Mouse (Mus musculus) neural tube, embryonic 12.5 days (tissue): ENCODE data around the gene Parvb. TPM values are rescaled to one million over a fixed set of nuclear protein-coding genes. Genes with fewer than 3 reads are reported as not detected.

Experiments
- ATAC-seq: fragments of 200-750 bp; cut with Nextera tagmentation; 2 replicates; pipeline ENCODE4 v1.8.0; 2017; ENCODE audit warnings: low read depth, mild to moderate bottlenecking, moderate TSS enrichment, moderate library complexity; ENCODE audit not compliant: low FRiP score
- H3K27ac ChIP-seq: fragments of 300-500 bp; sonication (generic); 2 replicates; pipeline ENCODE4 v1.5.1; 2016
- H3K27me3 ChIP-seq: fragments of 300-500 bp; sonication (generic); replicated peaks from 2 replicates; pipeline ENCODE4 v1.6.1; 2016; ENCODE audit warnings: mild to moderate bottlenecking
- H3K36me3 ChIP-seq: fragments of 300-500 bp; sonication (generic); 2 replicates; pipeline ENCODE4 v1.6.1; 2016; ENCODE audit warnings: mild to moderate bottlenecking
- H3K4me1 ChIP-seq: fragments of 300-500 bp; sonication (generic); 2 replicates; pipeline ENCODE4 v1.6.1; 2016
- H3K4me2 ChIP-seq: fragments of 300-500 bp; sonication (generic); replicated peaks from 2 replicates; pipeline ENCODE4 v1.6.1; 2016; ENCODE audit warnings: mild to moderate bottlenecking
- H3K4me3 ChIP-seq: fragments of 300-500 bp; sonication (generic); 2 replicates; pipeline ENCODE4 v1.5.1; 2016
- H3K9ac ChIP-seq: fragments of 300-500 bp; sonication (generic); 2 replicates; pipeline ENCODE4 v1.6.1; 2016; ENCODE audit warnings: mild to moderate bottlenecking
- H3K9me3 ChIP-seq: fragments of 300-500 bp; sonication (generic); 2 replicates; pipeline ENCODE4 v1.6.1; 2016; ENCODE audit warnings: mild to moderate bottlenecking
- WGBS: fragments of 180-500 bp; shearing (Covaris S2); methylation state at CpG from one replicate; pipeline ENCODE4 v1.1.7; 2016; 5-methylcytosine and 5-hydroxymethylcytosine counted together
- polyA plus RNA-seq: library from polyadenylated mRNA; unstranded; fragments of >200 nt; fragmentation: Nextera tagmentation; extraction: Ambion mirVana; gene quantifications from 2 replicates; pipeline ENCODE4 v1.2.1, GENCODE M21; 2016

Parvb gene
- polyA plus RNA-seq, 1 experiment from 2014 or later, result 6.4 TPM

- Histone ChIP-seq H3K4me3 (no peak overlapping the region), H3K9ac (no peak overlapping the region), H3K27me3 (no peaks in the 10 kb centered on the region), H3K27ac (no peak overlapping the region), H3K36me3 (no peaks in the 10 kb centered on the region), H3K4me1 (peaks cover 46% of the 10 kb centered on the region), H3K9me3 (no peaks in the 10 kb centered on the region), H3K4me2 (no peak overlapping the region)
- WGBS, result 29% methylated on average over 6 of the region's 6 CpGs
- no peak for ATAC-seq
These were observed 8.4 kb upstream of the Parvb start for GRCm38 (mm10) chr15:84223423-84223822.

- Histone ChIP-seq H3K4me1 (peaks cover 34% of the 10 kb centered on the region), H3K27me3 (0 out of 2 replicates have a peak, but pooled peaks cover 3% of the 10 kb centered on the region), H3K27ac (no peak overlapping the region), H3K4me2 (0 out of 2 replicates have a peak overlapping the region, but pooled peaks have one; percentile 2), H3K36me3 (no peaks in the 10 kb centered on the region), H3K9me3 (no peaks in the 10 kb centered on the region), H3K9ac (no peak overlapping the region), H3K4me3 (no peak overlapping the region)
- WGBS, result 47% methylated on average over 10 of the region's 10 CpGs
- no peak for ATAC-seq
These were observed 7.1 kb upstream of the Parvb start for GRCm38 (mm10) chr15:84224779-84225178.

DNA sequence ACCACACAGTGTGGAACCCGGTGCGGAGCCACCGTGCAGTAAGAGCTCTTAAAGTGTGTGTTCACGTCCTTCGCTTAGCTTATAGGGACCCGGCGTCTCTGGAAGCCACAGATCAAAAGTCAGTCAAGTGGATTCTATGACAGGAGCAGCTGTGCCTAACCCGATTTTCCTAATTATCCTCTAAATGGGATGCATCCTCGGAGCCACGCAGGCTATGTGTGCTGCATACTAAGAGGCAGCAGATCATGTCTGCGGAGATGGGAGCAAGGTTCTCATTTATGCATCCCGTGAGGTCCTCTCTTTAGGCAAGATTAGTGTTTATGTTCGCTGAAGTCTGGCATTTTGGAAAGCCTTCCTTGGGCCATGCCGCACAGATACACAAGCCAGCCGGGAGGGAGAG, 4.9 kb upstream of the Parvb start:
- H3K4me1 ChIP-seq, result peaks cover 47% of the 10 kb centered on the region
- H3K36me3 ChIP-seq, result no peaks in the 10 kb centered on the region
- 0 out of 2 replicates have a peak, but pooled peaks cover 4% of the 10 kb centered on the region for H3K27me3 ChIP-seq
- H3K9ac ChIP-seq, result no peak overlapping the region
- H3K4me3 ChIP-seq, result no peak overlapping the region
- peak overlapping the region; percentile 19 for H3K4me2 ChIP-seq
- no peaks in the 10 kb centered on the region for H3K9me3 ChIP-seq
- H3K27ac ChIP-seq, result peak overlapping the region; percentile 18; the same call in 1 of the 2 replicates
- 41% methylated on average over 15 of the region's 15 CpGs for WGBS
- peak; percentile 36 for ATAC-seq

DNA sequence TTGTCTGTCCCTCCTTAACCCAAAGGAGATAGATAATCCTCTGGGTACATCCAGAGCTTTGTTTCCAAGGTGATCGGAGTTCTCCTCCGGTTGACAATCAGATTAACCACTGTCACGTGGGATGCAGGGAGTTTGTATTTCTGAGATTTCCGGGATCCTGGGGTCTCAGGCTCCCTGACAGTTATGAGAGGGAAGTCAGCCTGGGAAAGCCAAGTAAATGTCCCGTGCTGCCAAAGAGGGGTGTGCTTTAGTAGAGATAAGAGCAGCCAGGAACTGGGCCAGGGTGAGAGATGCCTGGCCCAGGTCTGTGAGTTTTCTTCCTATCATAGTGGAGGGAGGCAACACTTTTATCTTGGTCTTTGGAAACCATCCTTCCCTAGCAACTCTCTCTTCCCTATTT, 1.2 kb upstream of the Parvb start:
- 22% methylated on average over 5 of the region's 5 CpGs for WGBS
- H3K27me3 ChIP-seq, result 0 out of 2 replicates have a peak, but pooled peaks cover 4% of the 10 kb centered on the region
- no peak overlapping the region for H3K4me3 ChIP-seq
- H3K4me1 ChIP-seq, result peaks cover 42% of the 10 kb centered on the region
- no peak overlapping the region for H3K9ac ChIP-seq
- H3K4me2 ChIP-seq, result peak overlapping the region; percentile 90
- ATAC-seq, result no peak
- H3K9me3 ChIP-seq, result no peaks in the 10 kb centered on the region
- H3K36me3 ChIP-seq, result no peaks in the 10 kb centered on the region
- no peak overlapping the region for H3K27ac ChIP-seq

DNA sequence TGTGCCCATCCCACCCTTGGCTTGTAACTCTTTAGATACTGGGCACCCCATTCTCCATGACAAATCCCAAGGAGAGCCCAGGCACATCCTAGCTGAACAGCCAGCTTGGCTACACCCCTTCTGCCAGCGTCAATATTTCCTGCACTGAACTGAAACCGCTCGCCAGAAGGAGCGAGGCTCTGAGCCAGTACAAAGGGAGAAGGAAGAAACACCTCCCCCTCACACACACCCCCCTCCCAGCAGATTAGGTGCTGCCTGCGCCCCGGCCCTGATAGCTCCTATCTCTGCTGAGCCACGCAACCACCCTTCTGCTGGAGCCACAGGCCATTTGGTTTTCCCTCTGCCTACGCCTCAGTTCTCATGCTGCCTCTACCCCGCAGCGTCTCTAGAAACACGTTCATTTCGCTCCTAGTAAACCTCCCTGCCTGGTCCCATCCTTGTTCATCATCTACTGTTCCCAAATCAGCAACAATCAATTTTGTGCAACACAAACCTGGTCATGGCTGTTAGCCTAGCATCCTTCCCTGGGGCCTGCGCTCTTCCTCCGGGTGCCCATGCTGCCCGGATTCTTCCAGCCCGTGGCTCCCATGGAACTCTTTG, 630 bp upstream of the Parvb start:
- 0 out of 2 replicates have a peak, but pooled peaks have one; percentile 6 for ATAC-seq
- peaks cover 38% of the 10 kb centered on the region for H3K4me1 ChIP-seq
- 0 out of 2 replicates have a peak, but pooled peaks cover 4% of the 10 kb centered on the region for H3K27me3 ChIP-seq
- H3K9ac ChIP-seq, result peak overlapping the region; percentile 62
- 2% methylated on average over 16 of the region's 16 CpGs for WGBS
- no peaks in the 10 kb centered on the region for H3K36me3 ChIP-seq
- H3K4me3 ChIP-seq, result peak overlapping the region; percentile 45
- 0 out of 2 replicates have a peak overlapping the region, but pooled peaks have one; percentile 37 for H3K27ac ChIP-seq
- H3K4me2 ChIP-seq, result peak overlapping the region; percentile 90
- no peaks in the 10 kb centered on the region for H3K9me3 ChIP-seq

DNA sequence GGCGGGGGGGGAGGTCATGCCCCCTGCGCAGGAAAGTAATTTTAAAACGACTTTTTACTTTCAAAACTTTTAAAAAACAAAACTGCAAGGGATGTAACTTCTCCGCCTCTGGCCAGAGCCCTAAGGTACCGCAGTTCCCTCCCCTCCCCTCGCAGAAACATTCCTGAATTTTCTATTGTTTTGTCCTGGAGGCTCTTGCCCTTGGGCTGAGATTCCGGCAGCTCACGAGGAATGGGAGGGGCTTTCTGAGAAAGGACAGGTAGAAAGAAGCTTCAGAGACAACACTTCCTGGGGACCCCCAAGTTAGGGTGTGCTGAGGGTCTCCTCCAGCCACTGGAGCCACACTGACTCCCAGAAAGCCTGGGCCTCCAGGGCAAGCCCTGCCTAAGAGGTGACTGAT, 766 bp downstream of the Parvb start:
- Histone ChIP-seq H3K4me2 (peak overlapping the region; percentile 90), H3K27ac (no peak overlapping the region), H3K36me3 (no peaks in the 10 kb centered on the region), H3K9me3 (no peaks in the 10 kb centered on the region), H3K4me3 (peak overlapping the region; percentile 45), H3K9ac (0 out of 2 replicates have a peak overlapping the region, but pooled peaks have one; percentile 62), H3K27me3 (peaks cover 11% of the 10 kb centered on the region; the same call in 1 of the 2 replicates), H3K4me1 (peaks cover 25% of the 10 kb centered on the region)
- 10% methylated on average over 8 of the region's 8 CpGs for WGBS
- no peak for ATAC-seq

DNA sequence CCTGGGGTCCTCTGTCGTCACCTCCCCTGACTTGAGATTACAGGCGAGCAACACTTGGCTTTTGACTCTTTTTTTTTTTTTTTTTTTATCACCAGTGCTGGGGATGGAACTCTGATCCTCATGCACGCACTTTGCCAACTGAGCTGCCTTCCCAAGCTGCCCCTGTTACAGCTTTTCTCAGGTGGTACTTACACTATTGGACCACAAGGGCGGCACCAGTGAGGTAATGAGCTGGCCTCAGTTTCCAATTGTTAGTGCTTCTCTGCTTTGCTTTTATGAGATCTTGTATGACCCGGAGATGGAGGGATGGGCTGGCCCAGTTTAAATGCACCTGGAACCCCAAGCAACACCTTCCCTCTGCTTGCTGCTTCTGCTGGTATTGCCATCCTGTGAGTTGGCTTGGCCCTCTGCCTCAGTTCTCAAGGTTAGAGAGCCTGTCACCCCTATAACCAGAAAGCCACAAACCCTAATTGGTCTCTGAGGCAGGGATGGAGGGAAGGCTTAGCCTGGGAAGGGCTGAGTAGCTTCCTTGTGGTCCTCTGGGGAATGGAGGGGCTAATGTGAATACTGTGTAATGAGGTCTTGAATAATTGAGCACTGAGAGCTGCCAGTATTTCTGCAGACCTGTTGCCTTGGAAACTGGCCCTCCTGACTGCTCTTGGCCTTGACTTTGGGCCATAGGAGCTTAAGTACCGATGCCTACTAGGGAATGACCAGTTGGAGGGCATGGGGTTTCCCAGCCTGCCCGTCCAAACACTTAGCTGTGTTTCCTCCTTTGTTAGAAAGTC, 3.1 kb downstream of the Parvb start:
- H3K4me1 ChIP-seq, result peaks cover 45% of the 10 kb centered on the region
- H3K4me2 ChIP-seq, result no peak overlapping the region
- 86% methylated on average over 7 of the region's 7 CpGs for WGBS
- no peak overlapping the region for H3K9ac ChIP-seq
- ATAC-seq, result no peak
- H3K36me3 ChIP-seq, result no peaks in the 10 kb centered on the region
- H3K4me3 ChIP-seq, result no peak overlapping the region
- no peaks in the 10 kb centered on the region for H3K9me3 ChIP-seq
- H3K27ac ChIP-seq, result no peak overlapping the region
- peaks cover 9% of the 10 kb centered on the region; the same call in 1 of the 2 replicates for H3K27me3 ChIP-seq

GRCm38 (mm10) chr15:84235646-84236045, 3.8 kb downstream of the Parvb start:
- no peaks in the 10 kb centered on the region for H3K9me3 ChIP-seq
- no peak overlapping the region for H3K27ac ChIP-seq
- no peaks in the 10 kb centered on the region for H3K36me3 ChIP-seq
- peaks cover 9% of the 10 kb centered on the region; the same call in 1 of the 2 replicates for H3K27me3 ChIP-seq
- H3K9ac ChIP-seq, result no peak overlapping the region
- WGBS, result 48% methylated on average over 7 of the region's 7 CpGs
- no peak overlapping the region for H3K4me3 ChIP-seq
- no peak overlapping the region for H3K4me2 ChIP-seq
- H3K4me1 ChIP-seq, result peaks cover 44% of the 10 kb centered on the region
- ATAC-seq, result no peak

DNA sequence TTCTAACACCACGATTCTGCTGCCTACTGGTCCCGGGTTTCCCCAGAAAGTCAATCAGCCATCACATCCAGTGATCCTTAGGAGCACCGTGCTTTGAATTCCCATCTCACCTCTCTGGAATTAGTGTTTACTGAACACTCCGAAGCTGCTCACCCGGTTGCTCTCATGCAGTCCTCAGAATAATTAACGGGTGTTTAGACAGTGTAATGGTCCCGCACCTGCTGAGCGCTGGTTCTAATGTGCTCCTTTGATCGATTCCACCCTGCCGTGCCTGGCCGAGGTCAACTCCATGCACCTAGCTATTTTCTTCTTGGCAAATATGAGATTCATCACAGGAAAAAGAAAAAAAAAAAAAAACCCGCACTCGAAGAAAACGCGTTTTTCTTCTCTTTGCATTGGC, 6.7 kb downstream of the Parvb start:
- Histone ChIP-seq H3K27me3 (peaks cover 9% of the 10 kb centered on the region; the same call in 1 of the 2 replicates), H3K4me3 (no peak overlapping the region), H3K4me2 (peak overlapping the region; percentile 43; the same call in 1 of the 2 replicates), H3K36me3 (no peaks in the 10 kb centered on the region), H3K9me3 (no peaks in the 10 kb centered on the region), H3K9ac (no peak overlapping the region), H3K27ac (no peak overlapping the region), H3K4me1 (peaks cover 24% of the 10 kb centered on the region)
- WGBS, result 20% methylated on average over 15 of the region's 15 CpGs
- no peak for ATAC-seq

GRCm38 (mm10) chr15:84238991-84239401, 7.2 kb downstream of the Parvb start:
- Histone ChIP-seq H3K4me3 (no peak overlapping the region), H3K4me1 (peaks cover 24% of the 10 kb centered on the region), H3K36me3 (no peaks in the 10 kb centered on the region), H3K4me2 (peak overlapping the region; percentile 43), H3K9ac (no peak overlapping the region), H3K27me3 (peaks cover 9% of the 10 kb centered on the region; the same call in 1 of the 2 replicates), H3K9me3 (no peaks in the 10 kb centered on the region), H3K27ac (no peak overlapping the region)
- 0 out of 2 replicates have a peak, but pooled peaks have one; percentile 48 for ATAC-seq
- 22% methylated on average over 16 of the region's 16 CpGs for WGBS

DNA sequence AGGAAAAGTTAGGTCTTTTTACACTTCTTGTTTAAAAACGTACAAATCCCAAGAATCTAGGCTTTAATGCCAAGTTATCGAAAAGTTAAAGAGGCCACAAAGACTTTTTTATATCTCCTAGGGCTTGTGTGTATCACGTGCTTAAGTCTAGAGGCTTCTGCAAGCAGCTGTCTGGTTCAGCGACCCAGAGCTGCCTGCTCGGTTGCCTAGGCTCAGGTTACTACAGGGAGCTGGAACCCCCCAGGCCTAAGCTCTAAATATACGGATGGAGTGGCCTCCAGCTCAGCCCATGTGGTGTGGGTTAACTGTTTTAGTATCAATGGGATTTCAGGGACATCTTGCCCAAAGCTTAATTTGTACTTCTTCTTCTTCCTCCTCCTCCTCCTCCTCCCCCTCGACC, 9.7 kb downstream of the Parvb start:
- Histone ChIP-seq H3K36me3 (no peaks in the 10 kb centered on the region), H3K27me3 (peaks cover 9% of the 10 kb centered on the region; the same call in 1 of the 2 replicates), H3K4me1 (peaks cover 24% of the 10 kb centered on the region), H3K9me3 (no peaks in the 10 kb centered on the region), H3K4me2 (no peak overlapping the region), H3K27ac (no peak overlapping the region), H3K9ac (no peak overlapping the region), H3K4me3 (no peak overlapping the region)
- WGBS, result 58% methylated on average over 7 of the region's 7 CpGs
- no peak for ATAC-seq

GRCm38 (mm10) chr15:84245104-84245503, 13.3 kb downstream of the Parvb start:
- Histone ChIP-seq H3K4me3 (no peak overlapping the region), H3K27ac (no peak overlapping the region), H3K9ac (no peak overlapping the region), H3K4me2 (no peak overlapping the region), H3K27me3 (no peaks in the 10 kb centered on the region), H3K9me3 (0 out of 2 replicates have a peak, but pooled peaks cover 8% of the 10 kb centered on the region), H3K4me1 (no peaks in the 10 kb centered on the region), H3K36me3 (no peaks in the 10 kb centered on the region)
- WGBS, result 75% methylated on average over 7 of the region's 7 CpGs
- ATAC-seq, result no peak
